Mouse (Mus musculus) heart, postnatal 0 days (tissue): ENCODE measurements around the gene AC109138.7. TPM values are rescaled to one million over a fixed set of nuclear protein-coding genes. Genes with fewer than 3 reads are reported as not detected.
A peak's percentile ranks its signal among the peaks of the same experiment; 100 is the strongest.

ENCODE experiments used
- ATAC-seq: fragments of 200-750 bp; cut with Nextera tagmentation; 2 replicates; pipeline ENCODE4 v1.8.0; 2017; ENCODE audit warnings: low read depth, moderate number of reproducible peaks, moderate library complexity; ENCODE audit not compliant: insufficient read depth
- DNase-seq: peaks from one replicate; pipeline ENCODE4 v3.0.0-alpha.2; 2016; ENCODE audit warnings: low spot score
- H3K27ac ChIP-seq: fragments of 300-500 bp; sonication (generic); 2 replicates; pipeline ENCODE4 v1.5.1; 2014; ENCODE audit warnings: low read depth, mild to moderate bottlenecking
- H3K27me3 ChIP-seq: fragments of 300-500 bp; sonication (generic); 2 replicates; pipeline ENCODE4 v1.6.1; 2014; ENCODE audit warnings: low read length, mixed read lengths; ENCODE audit not compliant: control insufficient read depth, insufficient read depth
- H3K36me3 ChIP-seq: fragments of 300-500 bp; sonication (generic); replicated peaks from 2 replicates; pipeline ENCODE4 v1.6.1; 2014; ENCODE audit warnings: low read length, mixed read lengths; ENCODE audit not compliant: control insufficient read depth, insufficient read depth
- H3K4me1 ChIP-seq: fragments of 300-500 bp; sonication (generic); 2 replicates; pipeline ENCODE4 v1.6.1; 2014; ENCODE audit warnings: antibody characterized with exemption; ENCODE audit not compliant: control insufficient read depth, insufficient read depth
- H3K4me2 ChIP-seq: fragments of 300-500 bp; sonication (generic); 2 replicates; pipeline ENCODE4 v1.6.1; 2014; ENCODE audit warnings: low read depth, mild to moderate bottlenecking, low read length, moderate library complexity
- H3K4me3 ChIP-seq: fragments of 300-500 bp; sonication (generic); 2 replicates; pipeline ENCODE4 v1.5.1; 2014; ENCODE audit warnings: low read depth, low read length
- H3K9ac ChIP-seq: fragments of 300-500 bp; sonication (generic); replicated peaks from 2 replicates; pipeline ENCODE4 v1.6.1; 2014; ENCODE audit warnings: low read depth, low read length, mixed read lengths
- H3K9me3 ChIP-seq: fragments of 300-500 bp; sonication (generic); replicated peaks from 2 replicates; pipeline ENCODE4 v1.6.1; 2016; ENCODE audit warnings: low read length; ENCODE audit not compliant: control insufficient read depth
- CTCF ChIP-seq: IDR thresholded peaks from 2 replicates; pipeline ENCODE4 v1.5.1; 2016; ENCODE audit warnings: antibody characterized with exemption, control low read depth, low read depth
- EP300 ChIP-seq: IDR thresholded peaks from 2 replicates; pipeline ENCODE4 v1.6.1; 2016; ENCODE audit warnings: antibody characterized with exemption, low read depth
- WGBS: fragments of 180-500 bp; shearing (Covaris S2); extraction: QIAGEN DNeasy Blood & Tissue Kit; methylation state at CpG from one replicate; pipeline ENCODE4 v1.1.7; 2014; 5-methylcytosine and 5-hydroxymethylcytosine counted together
- polyA plus RNA-seq: library from polyadenylated mRNA; unstranded; fragments of >200 nt; fragmentation: Nextera tagmentation; extraction: Ambion mirVana; gene quantifications from 2 replicates; pipeline ENCODE4 v1.2.1, GENCODE M21; 2015
- total RNA-seq: library from RNA; depleted of rRNA; stranded (reverse); fragments of >200 nt; gene quantifications from 2 replicates; pipeline ENCODE4 v1.2.3, GENCODE M21; 2014; ENCODE audit warnings: low replicate concordance

The AC109138.7 gene
- total and polyA plus RNA-seq, 2 experiments from 2014 or later: not detected

DNA sequence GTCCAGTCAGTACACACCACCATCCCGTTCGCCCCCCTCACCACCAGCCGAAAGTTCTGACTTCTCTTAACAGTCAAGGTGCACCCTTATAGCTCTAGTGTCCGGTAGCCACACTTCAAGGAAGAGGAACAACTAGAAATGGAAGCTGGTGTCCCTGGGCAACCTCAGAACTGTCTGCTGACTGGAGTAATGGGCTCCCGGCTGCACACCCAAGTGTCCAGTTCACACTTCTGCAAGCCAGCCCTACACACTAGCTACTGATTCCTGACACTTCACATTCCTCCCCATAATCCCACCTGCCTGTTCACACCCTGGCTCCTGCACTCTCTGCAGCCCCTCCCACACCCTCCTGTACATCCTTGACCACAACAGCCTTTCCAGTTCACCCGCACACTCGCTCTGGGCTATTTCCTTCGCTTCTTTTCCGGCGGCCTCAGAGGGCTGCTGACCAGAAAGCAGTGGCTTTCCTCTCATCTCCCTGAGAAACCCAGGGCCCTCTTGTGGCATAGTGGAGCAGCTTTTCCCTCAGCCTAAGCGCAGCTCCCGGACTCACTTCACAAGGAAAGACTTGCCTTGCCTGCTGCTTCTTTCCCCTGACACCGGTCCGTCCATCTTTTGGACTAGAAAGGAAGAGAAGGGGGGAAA is 2.0 kb downstream of the AC109138.7 start:
- peaks cover 42% of the 10 kb centered on the region for H3K27me3 ChIP-seq
- WGBS: 12% methylated on average over 14 of the region's 14 CpGs
- peaks cover 28% of the 10 kb centered on the region for H3K4me1 ChIP-seq
- H3K4me2 ChIP-seq: peak overlapping the region; percentile 87
- TF ChIP-seq EP300 (no peak), CTCF (peak; percentile 50)
- H3K4me3 ChIP-seq: peak overlapping the region; percentile 9; the same call in 1 of the 2 replicates
- DNase-seq: peak; percentile 74
- H3K27ac ChIP-seq: peak overlapping the region; percentile 40; the same call in 1 of the 2 replicates
- H3K9me3 ChIP-seq: no peaks in the 10 kb centered on the region
- peak; percentile 45 for ATAC-seq
- no peaks in the 10 kb centered on the region for H3K36me3 ChIP-seq
- H3K9ac ChIP-seq: no peak overlapping the region

DNA sequence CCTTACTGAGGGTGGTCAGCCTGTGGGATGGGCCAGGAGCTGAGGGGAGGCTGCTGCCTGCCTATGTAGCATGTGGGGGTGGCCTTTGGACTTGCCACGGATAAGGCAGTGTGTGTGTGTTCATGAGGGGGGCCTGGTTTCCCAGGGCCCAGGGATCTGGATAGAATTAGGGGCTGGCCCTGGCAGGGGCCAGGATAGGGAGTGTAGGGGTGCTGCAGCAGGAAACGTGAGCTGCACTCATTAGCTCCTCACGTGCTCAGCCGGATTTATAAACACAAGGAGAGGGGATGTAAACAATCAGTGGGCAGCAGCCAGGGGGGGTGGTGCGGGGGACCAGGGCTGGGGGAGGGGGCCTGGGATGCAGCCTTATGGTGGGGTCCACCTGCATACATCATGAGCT is 3.0 kb downstream of the AC109138.7 start:
- peaks cover 29% of the 10 kb centered on the region for H3K4me1 ChIP-seq
- H3K36me3 ChIP-seq: no peaks in the 10 kb centered on the region
- ATAC-seq (no peak), DNase-seq (no peak)
- H3K4me3 ChIP-seq: no peak overlapping the region
- no peak for TF ChIP-seq EP300
- no peak for TF ChIP-seq CTCF
- H3K27ac ChIP-seq: no peak overlapping the region
- no peaks in the 10 kb centered on the region for H3K9me3 ChIP-seq
- 33% methylated on average over 5 of the region's 5 CpGs for WGBS
- H3K9ac ChIP-seq: no peak overlapping the region
- peaks cover 35% of the 10 kb centered on the region for H3K27me3 ChIP-seq
- H3K4me2 ChIP-seq: no peak overlapping the region

DNA sequence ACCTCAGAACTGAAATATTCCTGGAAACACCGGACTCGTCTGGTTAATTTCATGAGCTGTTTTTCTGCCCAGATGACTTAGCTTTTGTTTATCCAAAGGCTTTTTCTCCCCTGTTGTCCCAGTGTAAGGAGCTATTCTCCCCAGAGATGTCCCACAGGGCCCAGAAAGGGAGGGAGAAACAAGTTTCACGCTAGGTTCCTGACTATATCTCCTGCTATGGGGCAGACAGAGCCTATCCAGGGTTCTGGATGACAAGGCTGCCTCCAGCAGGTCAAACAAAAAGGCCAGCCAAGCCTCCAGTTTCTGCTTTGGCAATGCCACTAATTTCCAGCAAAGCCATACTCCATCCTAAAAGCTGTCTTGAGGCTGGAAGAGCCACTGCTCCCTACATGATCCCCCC is 3.7 kb downstream of the AC109138.7 start:
- Histone ChIP-seq H3K27me3 (peaks cover 30% of the 10 kb centered on the region), H3K9ac (no peak overlapping the region), H3K36me3 (no peaks in the 10 kb centered on the region), H3K4me3 (no peak overlapping the region), H3K4me1 (peaks cover 29% of the 10 kb centered on the region), H3K9me3 (no peaks in the 10 kb centered on the region), H3K27ac (no peak overlapping the region), H3K4me2 (no peak overlapping the region)
- 49% methylated on average over 3 of the region's 3 CpGs for WGBS
- ATAC-seq (no peak), DNase-seq (no peak)
- TF ChIP-seq EP300: no peak
- TF ChIP-seq CTCF: no peak

DNA sequence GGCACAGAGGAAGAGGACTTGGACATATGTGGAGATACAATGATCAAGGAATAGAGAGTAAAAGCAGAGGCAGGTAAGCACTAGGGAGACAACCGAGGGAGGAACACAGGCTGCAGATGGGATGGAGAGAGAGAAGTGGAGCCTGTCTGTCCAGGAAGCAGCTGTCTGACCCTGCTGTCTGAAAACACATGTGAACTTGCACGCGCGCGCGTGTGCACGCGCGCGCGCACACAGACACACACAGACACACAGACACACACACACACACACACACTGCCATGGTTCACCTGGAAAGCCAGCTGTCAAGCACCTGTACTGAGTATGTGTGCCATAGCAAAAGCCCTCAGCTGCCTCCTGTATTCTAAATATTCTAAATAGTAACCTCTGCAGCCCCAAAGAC is 4.1 kb downstream of the AC109138.7 start:
- no peaks in the 10 kb centered on the region for H3K36me3 ChIP-seq
- no peak overlapping the region for H3K9ac ChIP-seq
- TF ChIP-seq CTCF (no peak), EP300 (no peak)
- H3K27ac ChIP-seq: no peak overlapping the region
- no peak for DNase-seq
- H3K4me2 ChIP-seq: no peak overlapping the region
- H3K9me3 ChIP-seq: no peaks in the 10 kb centered on the region
- H3K4me3 ChIP-seq: no peak overlapping the region
- H3K27me3 ChIP-seq: peaks cover 26% of the 10 kb centered on the region
- 88% methylated on average over 11 of the region's 11 CpGs for WGBS
- peaks cover 29% of the 10 kb centered on the region for H3K4me1 ChIP-seq
- no peak for ATAC-seq

DNA sequence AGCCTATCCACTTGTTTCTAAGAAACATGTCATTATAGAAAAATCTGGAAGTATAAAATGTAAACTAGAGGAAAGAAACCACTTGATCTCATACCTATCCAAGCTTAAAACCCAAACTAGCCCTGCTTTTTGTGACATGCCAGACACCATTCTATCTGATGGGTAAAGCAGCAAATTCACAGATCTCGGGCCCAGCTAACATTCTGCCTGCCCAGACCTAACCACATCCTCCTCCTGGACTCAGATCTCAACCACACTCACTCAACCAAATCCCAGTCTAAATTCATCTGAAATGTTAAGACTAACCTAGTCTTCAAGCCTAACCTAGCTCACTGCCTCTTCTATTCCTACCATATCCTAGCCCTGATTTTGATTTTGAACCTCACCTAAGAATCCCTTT is 4.6 kb downstream of the AC109138.7 start:
- Histone ChIP-seq H3K9ac (no peak overlapping the region), H3K27ac (no peak overlapping the region), H3K27me3 (peaks cover 21% of the 10 kb centered on the region), H3K9me3 (no peaks in the 10 kb centered on the region), H3K4me1 (peaks cover 29% of the 10 kb centered on the region), H3K4me2 (no peak overlapping the region), H3K4me3 (no peak overlapping the region), H3K36me3 (no peaks in the 10 kb centered on the region)
- DNase-seq: no peak
- TF ChIP-seq EP300 (no peak), CTCF (no peak)
- WGBS: 69% methylated on average over 1 of the region's 1 CpGs
- no peak for ATAC-seq

DNA sequence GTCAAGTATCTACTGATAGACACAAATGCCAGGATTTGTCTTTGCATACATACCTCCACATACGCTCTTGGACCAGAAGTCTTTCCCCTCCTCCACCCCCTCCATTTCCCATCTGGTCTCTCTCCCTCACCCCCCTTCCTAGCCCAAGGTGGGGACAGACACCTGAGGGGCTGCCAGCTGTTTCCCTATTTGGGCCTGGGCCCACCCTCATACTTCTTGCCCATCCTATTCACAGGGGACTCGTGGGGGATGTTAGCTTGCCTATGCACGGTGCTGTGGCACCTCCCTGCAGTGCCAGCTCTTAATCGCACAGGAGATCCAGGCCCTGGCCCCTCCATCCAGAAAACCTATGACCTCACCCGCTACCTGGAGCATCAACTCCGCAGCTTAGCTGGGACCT is 5.8 kb downstream of the AC109138.7 start:
- Histone ChIP-seq H3K27ac (no peak overlapping the region), H3K4me2 (no peak overlapping the region), H3K4me3 (no peak overlapping the region), H3K36me3 (no peaks in the 10 kb centered on the region), H3K4me1 (peaks cover 25% of the 10 kb centered on the region), H3K9me3 (no peaks in the 10 kb centered on the region), H3K27me3 (peaks cover 17% of the 10 kb centered on the region), H3K9ac (no peak overlapping the region)
- DNase-seq: no peak
- WGBS: 74% methylated on average over 6 of the region's 6 CpGs
- TF ChIP-seq CTCF (no peak), EP300 (no peak)
- no peak for ATAC-seq
